Comparison of ENCODE assay signal across 8 mouse cellular contexts in genomic region chr4:136284891-136285290, GRCm38 (mm10). TPM values are rescaled to one million over a fixed set of nuclear protein-coding genes. Genes with fewer than 3 reads are reported as not detected.
DNase-seq lines count a peak whose midpoint lies in the region; ATAC-seq and TF ChIP-seq lines count a peak whose summit lies in the region.

No protein-coding gene starts in this region.

- H3K4me3 ChIP-seq in spleen, adult 2 months (ENCODE audit: extremely low read depth, insufficient read depth, insufficient read length) = peak overlapping the region; percentile 77
- peak overlapping the region; percentile 52 for H3K4me3 ChIP-seq in hindbrain, postnatal 0 days (ENCODE audit: low read length)

- no peak for TF ChIP-seq CTCF in spleen, adult 2 months (IDR thresholded peaks at IDR 0.05; ENCODE audit: extremely low read depth, insufficient read depth, insufficient read length, insufficient replicate concordance)
- no peak for TF ChIP-seq CTCF in hindbrain, postnatal 0 days (IDR thresholded peaks at IDR 0.05; ENCODE audit: low read depth)

- H3K4me1 ChIP-seq in spleen, adult 2 months (ENCODE audit: control insufficient read depth, insufficient read depth, insufficient read length) = peaks cover 4% of the 10 kb centered on the region; the same call in 1 of the 2 replicates
- H3K4me1 ChIP-seq in hindbrain, postnatal 0 days (ENCODE audit: insufficient read depth, low read length) = peaks cover 22% of the 10 kb centered on the region

- no peak for ATAC-seq in hindbrain, postnatal 0 days

- H3K9me3 ChIP-seq in hindbrain, postnatal 0 days (ENCODE audit: low read length) = no peaks in the 10 kb centered on the region

- peak overlapping the region; percentile 69 for H3K9ac ChIP-seq in hindbrain, postnatal 0 days (replicated peaks; ENCODE audit: low read length)

- TF ChIP-seq POLR2A in spleen, adult 2 months (IDR thresholded peaks at IDR 0.05; ENCODE audit: low read depth, low read length) = no peak

- H3K4me2 ChIP-seq in hindbrain, postnatal 0 days (ENCODE audit: low read depth, low read length) = peak overlapping the region; percentile 73

- intact Hi-C loops in gastrocnemius, postnatal 14 days (cut with DNase I; ENCODE audit: low total_unique reads) = no loop called here

- H3K36me3 ChIP-seq in spleen, adult 2 months (ENCODE audit: control insufficient read depth, insufficient read depth, low read length) = peaks cover 7% of the 10 kb centered on the region
- peaks cover 5% of the 10 kb centered on the region; the same call in 1 of the 2 replicates for H3K36me3 ChIP-seq in hindbrain, postnatal 0 days (ENCODE audit: insufficient read depth, low read length)

- peak; percentile 16 to 55 for DNase-seq in cerebellum, adult 18-20 months
- no peak for DNase-seq in cerebellum, adult 9-11 months
- no peak for DNase-seq in spleen, adult 2 months (ENCODE audit: low read depth in 1 of 2, low spot score in 2 of 2)
- no peak for DNase-seq in spleen, adult 12 weeks (ENCODE audit: low spot score)
- DNase-seq in hindbrain, postnatal 0 days (ENCODE audit: low spot score) = no peak
- DNase-seq in lung, postnatal 36 days = peak; percentile 11
- no peak for DNase-seq in gastrocnemius, postnatal 14 days
- DNase-seq in spleen, adult 18-20 months = no peak

- H3K27ac ChIP-seq in spleen, adult 2 months (ENCODE audit: insufficient read depth, low read length) = peak overlapping the region; percentile 49
- H3K27ac ChIP-seq in hindbrain, postnatal 0 days = peak overlapping the region; percentile 94

- WGBS in spleen, adult 2 months = 50% methylated on average over 6 of the region's 6 CpGs
- WGBS in hindbrain, postnatal 0 days = 13% methylated on average over 6 of the region's 6 CpGs

- no peaks in the 10 kb centered on the region for H3K27me3 ChIP-seq in spleen, adult 2 months (ENCODE audit: control insufficient read depth, insufficient read depth, low read length)
- H3K27me3 ChIP-seq in hindbrain, postnatal 0 days (ENCODE audit: insufficient read depth, low read length) = no peaks in the 10 kb centered on the region

RNA-seq across cellular contexts. Expression of gene Zfp46, which starts 0.4 kb away (rescaled TPM):
- polyA plus RNA-seq in spleen, adult 2 months (2012; rRNA removed) = 8.4 and 12.7 TPM in 2 replicates
- 53.4 and 61.5 TPM in 2 replicates for total RNA-seq in hindbrain, postnatal 0 days (2014; rRNA removed)
- 22.4 and 22.6 TPM in 2 replicates for polyA plus RNA-seq in hindbrain, postnatal 0 days (2015; fragmentation: Nextera tagmentation; extraction: Ambion mirVana)
- total RNA-seq in gastrocnemius, postnatal 14 days (2021) = 10 to 100 TPM; 35.9 to 47.2 TPM

RNA-seq across cellular contexts. Expression of gene Hnrnpr, which starts 25.9 kb away (rescaled TPM):
- 7.9 and 8.2 TPM in 2 replicates for polyA plus RNA-seq in spleen, adult 2 months (2012; rRNA removed)
- 66.4 and 69.0 TPM in 2 replicates for total RNA-seq in hindbrain, postnatal 0 days (2014; rRNA removed)
- polyA plus RNA-seq in hindbrain, postnatal 0 days (2015; fragmentation: Nextera tagmentation; extraction: Ambion mirVana) = 154 and 159 TPM in 2 replicates
- 10 to 100 TPM; 23.0 to 30.3 TPM for total RNA-seq in gastrocnemius, postnatal 14 days (2021)

RNA-seq across cellular contexts. Expression of gene Tcea3, which starts 37.4 kb away (rescaled TPM):
- polyA plus RNA-seq in spleen, adult 2 months (2012; rRNA removed) = 0.88 and 1.4 TPM in 2 replicates
- 2.2 TPM in 1 of 2 replicates, not detected in the other for total RNA-seq in hindbrain, postnatal 0 days (2014; rRNA removed)
- 2.7 and 3.3 TPM in 2 replicates for polyA plus RNA-seq in hindbrain, postnatal 0 days (2015; fragmentation: Nextera tagmentation; extraction: Ambion mirVana)
- total RNA-seq in gastrocnemius, postnatal 14 days (2021) = 100 to 1,000 TPM; 212 to 226 TPM

Comparison
In these comparisons a context has a peak if more than half of its experiments do, and no peak if none do; other contexts are left out.
1. DNase-seq: peak in cerebellum, adult 18-20 months (2 of 2) and lung, postnatal 36 days (single experiment); none in cerebellum, adult 9-11 months (single experiment), spleen, adult 2 months (0 of 2), spleen, adult 12 weeks (single experiment), hindbrain, postnatal 0 days (single experiment), gastrocnemius, postnatal 14 days (single experiment) and spleen, adult 18-20 months (0 of 2).
2. RNA of gene Tcea3, which starts 37.4 kb away (total RNA-seq): 212 to 226 TPM in gastrocnemius, postnatal 14 days; 2.2 TPM in hindbrain, postnatal 0 days; every median in the first group is over 10 times any median in the second.